Mouse (Mus musculus): ENCODE data around the gene Cntnap1. TPM values are rescaled to one million over a fixed set of nuclear protein-coding genes. Genes with fewer than 3 reads are reported as not detected.

The Cntnap1 gene
- polyA plus RNA-seq (2012; rRNA removed; ENCODE audit: low replicate concordance): 8.3 and 16.6 TPM in 2 replicates

GRCm38 (mm10) chr11:101170354-101170810, at the start of gene Cntnap1:
Cntnap1 (plus strand) TSS chr11:101170523.

GRCm38 (mm10) chr11:101155728-101156371, 14.5 kb upstream of the Cntnap1 start, which contains the start of gene Tubg2:
Tubg2 (plus strand) TSS chr11:101155907.

GRCm38 (mm10) chr11:101170811-101171610, 688 bp downstream of the Cntnap1 start, which contains the start of gene Plekhh3:
Plekhh3 (minus strand) TSS chr11:101171351.

DNA sequence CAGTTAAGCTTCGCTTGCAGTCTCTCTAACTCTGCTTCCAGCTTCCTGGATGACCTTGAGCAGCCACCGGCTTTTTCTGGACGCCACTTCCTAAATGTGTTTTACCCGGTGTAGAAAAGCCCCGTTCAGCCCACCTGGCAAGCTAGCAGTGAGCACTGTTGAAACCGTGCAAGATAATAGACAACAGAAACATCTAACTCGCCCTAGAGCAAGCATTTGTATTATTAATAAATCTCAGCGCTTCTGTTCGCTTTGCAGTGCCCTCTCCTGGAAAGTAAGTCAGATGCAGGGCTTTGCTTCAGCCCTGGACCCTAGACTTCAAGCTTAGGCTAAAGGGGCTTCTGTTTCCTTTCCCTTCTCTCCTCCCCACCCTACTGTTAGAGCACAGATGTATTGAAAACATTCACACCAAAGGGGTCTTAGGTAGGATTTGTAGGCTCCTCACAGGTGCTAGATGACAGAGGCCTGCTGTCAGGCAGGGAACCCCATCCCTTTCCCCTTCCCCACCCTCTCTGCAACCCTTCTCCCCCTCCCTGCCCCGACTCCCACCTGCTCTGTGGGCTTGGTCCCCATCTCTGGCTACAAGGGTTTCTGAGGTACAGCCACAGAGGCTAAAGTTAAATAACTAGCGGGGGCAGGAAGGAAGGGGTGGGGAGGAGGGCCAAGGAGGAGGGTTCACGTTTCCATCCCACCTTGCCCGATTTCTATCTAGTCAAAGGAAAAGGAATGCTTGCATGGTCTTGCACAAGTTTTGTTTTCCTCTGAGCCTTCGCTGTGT, 4.7 kb downstream of the Cntnap1 start, which contains the start of gene Ccr10:
TSS of gene Ccr10 (minus strand) at position 593 of the 778 bp plus-strand sequence.

DNA sequence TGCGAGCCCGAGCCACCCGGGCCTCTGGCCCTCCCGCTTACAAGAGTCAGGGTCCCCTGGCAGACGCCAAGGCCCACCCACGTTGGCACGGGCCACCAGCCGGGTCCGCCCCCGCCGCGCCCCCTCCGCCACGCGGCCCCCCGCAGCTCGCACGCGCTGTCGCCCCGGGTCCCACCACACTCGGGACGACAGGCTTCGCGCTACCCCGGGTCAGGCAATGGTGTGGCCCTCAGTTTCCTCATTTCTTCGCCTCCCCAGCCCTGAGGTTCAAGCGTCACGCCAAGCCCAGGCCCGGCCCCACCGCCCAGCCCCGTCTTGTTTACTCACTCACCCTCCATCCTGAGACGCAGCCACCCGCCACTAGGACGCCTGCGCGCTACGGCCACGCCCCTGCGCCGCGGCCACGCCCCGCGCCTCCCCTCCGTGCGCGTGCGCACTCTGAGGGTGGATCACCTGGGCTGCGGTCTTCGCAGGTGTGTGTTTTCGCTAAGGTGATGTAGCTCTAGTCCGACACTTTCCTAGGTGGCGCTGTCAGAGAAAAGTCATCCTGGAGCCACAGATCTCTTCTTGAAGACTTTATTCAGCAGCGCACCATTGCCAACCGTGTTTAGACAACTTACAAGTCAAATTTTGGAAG, 55.9 kb downstream of the Cntnap1 start, which contains the start of gene Ezh1:
TSS of gene Ezh1 (minus strand) at position 399 of the 637 bp plus-strand sequence.

Other genes with a start within 250 kb of the Cntnap1 start
- gene Stat3, start 231.0 kb upstream of the Cntnap1 start, polyA plus RNA-seq (2012; rRNA removed; ENCODE audit: low replicate concordance): 102 and 167 TPM in 2 replicates
- gene Cavin1, start 199.6 kb upstream of the Cntnap1 start, polyA plus RNA-seq (2012; rRNA removed; ENCODE audit: low replicate concordance): 320 and 538 TPM in 2 replicates
- gene Atp6v0a1, start 161.1 kb upstream of the Cntnap1 start, polyA plus RNA-seq (2012; rRNA removed; ENCODE audit: low replicate concordance): 83.8 and 142 TPM in 2 replicates
- gene Naglu, start 100.5 kb upstream of the Cntnap1 start, polyA plus RNA-seq (2012; rRNA removed; ENCODE audit: low replicate concordance): 48.5 and 52.4 TPM in 2 replicates
- gene Hsd17b1, start 92.1 kb upstream of the Cntnap1 start, polyA plus RNA-seq (2012; rRNA removed; ENCODE audit: low replicate concordance): 0.33 and 0.55 TPM in 2 replicates
- gene Coasy, start 88.0 kb upstream of the Cntnap1 start, polyA plus RNA-seq (2012; rRNA removed; ENCODE audit: low replicate concordance): 96.2 and 105 TPM in 2 replicates
- 59.2 and 60.4 TPM in 2 replicates for gene Mlx, start 83.2 kb upstream of the Cntnap1 start, polyA plus RNA-seq (2012; rRNA removed; ENCODE audit: low replicate concordance)
- 0.95 and 3.9 TPM in 2 replicates for gene Psmc3ip, start 75.1 kb upstream of the Cntnap1 start, polyA plus RNA-seq (2012; rRNA removed; ENCODE audit: low replicate concordance)
- 76.7 and 88.6 TPM in 2 replicates for gene Retreg3, start 50.6 kb upstream of the Cntnap1 start, polyA plus RNA-seq (2012; rRNA removed; ENCODE audit: low replicate concordance)
- 13.8 and 32.5 TPM in 2 replicates for gene Tubg1, start 50.6 kb upstream of the Cntnap1 start, polyA plus RNA-seq (2012; rRNA removed; ENCODE audit: low replicate concordance)
- 1.4 and 5.3 TPM in 2 replicates for gene Tubg2, start 14.6 kb upstream of the Cntnap1 start, polyA plus RNA-seq (2012; rRNA removed; ENCODE audit: low replicate concordance)
- 30.1 and 55.2 TPM in 2 replicates for gene Plekhh3, start 828 bp downstream of the Cntnap1 start, polyA plus RNA-seq (2012; rRNA removed; ENCODE audit: low replicate concordance)
- 0.60 and 0.93 TPM in 2 replicates for gene Ccr10, start 4.9 kb downstream of the Cntnap1 start, polyA plus RNA-seq (2012; rRNA removed; ENCODE audit: low replicate concordance)
- 44.1 and 55.6 TPM in 2 replicates for gene Ezh1, start 55.9 kb downstream of the Cntnap1 start, polyA plus RNA-seq (2012; rRNA removed; ENCODE audit: low replicate concordance)
- gene Ramp2, start 75.5 kb downstream of the Cntnap1 start, polyA plus RNA-seq (2012; rRNA removed; ENCODE audit: low replicate concordance): 237 and 432 TPM in 2 replicates
- gene Vps25, start 83.2 kb downstream of the Cntnap1 start, polyA plus RNA-seq (2012; rRNA removed; ENCODE audit: low replicate concordance): 110 and 112 TPM in 2 replicates
- gene Wnk4, start 90.0 kb downstream of the Cntnap1 start, polyA plus RNA-seq (2012; rRNA removed; ENCODE audit: low replicate concordance): 1.4 and 19.8 TPM in 2 replicates
- 0.07 and 0.19 TPM in 2 replicates for gene Cntd1, start 108.5 kb downstream of the Cntnap1 start, polyA plus RNA-seq (2012; rRNA removed; ENCODE audit: low replicate concordance)
- 161 and 167 TPM in 2 replicates for gene Coa3, start 108.6 kb downstream of the Cntnap1 start, polyA plus RNA-seq (2012; rRNA removed; ENCODE audit: low replicate concordance)
- gene Becn1, start 131.8 kb downstream of the Cntnap1 start, polyA plus RNA-seq (2012; rRNA removed; ENCODE audit: low replicate concordance): 87.7 and 120 TPM in 2 replicates
- gene Psme3, start 145.7 kb downstream of the Cntnap1 start, polyA plus RNA-seq (2012; rRNA removed; ENCODE audit: low replicate concordance): 61.9 and 67.1 TPM in 2 replicates
- gene Aoc2, start 154.5 kb downstream of the Cntnap1 start, polyA plus RNA-seq (2012; rRNA removed; ENCODE audit: low replicate concordance): 3.9 and 7.4 TPM in 2 replicates
- 254 and 817 TPM in 2 replicates for gene Aoc3, start 160.1 kb downstream of the Cntnap1 start, polyA plus RNA-seq (2012; rRNA removed; ENCODE audit: low replicate concordance)
- gene G6pc, start 197.0 kb downstream of the Cntnap1 start, polyA plus RNA-seq (2012; rRNA removed; ENCODE audit: low replicate concordance): 0.08 and 0.09 TPM in 2 replicates
- 29.0 and 32.6 TPM in 2 replicates for gene Aarsd1, start 247.1 kb downstream of the Cntnap1 start, polyA plus RNA-seq (2012; rRNA removed; ENCODE audit: low replicate concordance)

Data from subcutaneous adipose tissue, adult 2 months (tissue).